Mouse (Mus musculus) retina, embryonic 14.5 days (tissue): ENCODE measurements around the gene Cyp39a1.

Experiments
- DNase-seq: peaks from one replicate; pipeline ENCODE4 v3.0.0-alpha.2; 2015; ENCODE audit warnings: low spot score

Cyp39a1 gene

DNA sequence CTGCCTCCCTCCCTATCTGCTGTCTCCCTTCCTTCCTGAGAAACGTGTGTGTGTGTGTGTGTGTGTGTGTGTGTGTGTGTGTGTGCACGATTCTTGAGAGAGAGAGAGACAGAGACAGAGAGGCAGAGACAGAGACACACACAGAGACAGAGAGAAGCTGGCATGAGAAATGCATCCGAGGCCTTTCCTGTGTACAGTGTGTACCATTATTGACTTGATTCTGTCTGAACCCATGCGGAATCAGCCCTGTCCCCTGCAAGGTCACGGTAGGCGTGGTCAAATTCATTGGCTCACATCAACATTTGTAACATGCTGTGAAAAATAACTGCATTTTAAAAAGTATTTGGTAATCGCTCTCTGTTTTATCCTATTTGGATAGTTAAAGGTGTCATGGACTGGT, 16.9 kb downstream of the Cyp39a1 start:
- no peak for DNase-seq

DNA sequence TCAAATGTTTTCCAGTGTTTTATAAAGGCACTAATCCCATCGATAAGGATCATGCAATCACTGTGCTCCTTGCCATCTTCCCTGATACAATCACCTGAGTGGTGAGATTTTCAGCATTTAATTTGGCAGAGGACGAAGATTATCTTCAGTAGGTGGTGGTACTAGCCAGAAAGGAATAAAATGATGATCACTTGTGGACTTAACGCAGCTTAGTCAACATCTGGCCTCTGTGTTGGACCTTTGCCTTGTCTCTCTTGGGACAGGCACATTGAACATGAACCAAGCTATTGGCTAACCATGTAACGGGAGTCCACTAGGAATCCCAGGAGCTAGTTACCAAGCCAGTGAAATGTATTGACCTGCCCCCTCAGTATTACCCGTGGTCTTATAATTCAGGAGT, 17.4 kb downstream of the Cyp39a1 start:
- DNase-seq = no peak

DNA sequence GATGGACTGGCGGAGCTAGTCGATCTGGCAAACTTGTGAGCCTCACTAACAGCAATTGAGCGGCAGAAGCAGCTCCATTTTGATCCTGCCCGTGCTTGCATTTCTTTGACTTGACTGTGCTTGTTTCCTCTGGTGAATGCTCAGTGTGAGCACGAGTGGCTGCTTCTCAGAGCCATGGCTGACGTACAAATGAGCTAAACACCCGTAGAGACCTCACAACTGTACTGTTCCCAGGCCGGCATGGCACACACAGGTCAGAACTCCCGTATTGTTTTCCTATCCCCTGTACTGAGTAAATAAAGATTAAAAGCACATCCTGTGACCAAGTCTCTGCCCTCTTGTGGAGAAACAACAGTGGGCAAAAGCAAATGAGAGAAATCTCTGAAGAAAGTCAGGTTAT, 22.4 kb downstream of the Cyp39a1 start:
- DNase-seq = no peak

DNA sequence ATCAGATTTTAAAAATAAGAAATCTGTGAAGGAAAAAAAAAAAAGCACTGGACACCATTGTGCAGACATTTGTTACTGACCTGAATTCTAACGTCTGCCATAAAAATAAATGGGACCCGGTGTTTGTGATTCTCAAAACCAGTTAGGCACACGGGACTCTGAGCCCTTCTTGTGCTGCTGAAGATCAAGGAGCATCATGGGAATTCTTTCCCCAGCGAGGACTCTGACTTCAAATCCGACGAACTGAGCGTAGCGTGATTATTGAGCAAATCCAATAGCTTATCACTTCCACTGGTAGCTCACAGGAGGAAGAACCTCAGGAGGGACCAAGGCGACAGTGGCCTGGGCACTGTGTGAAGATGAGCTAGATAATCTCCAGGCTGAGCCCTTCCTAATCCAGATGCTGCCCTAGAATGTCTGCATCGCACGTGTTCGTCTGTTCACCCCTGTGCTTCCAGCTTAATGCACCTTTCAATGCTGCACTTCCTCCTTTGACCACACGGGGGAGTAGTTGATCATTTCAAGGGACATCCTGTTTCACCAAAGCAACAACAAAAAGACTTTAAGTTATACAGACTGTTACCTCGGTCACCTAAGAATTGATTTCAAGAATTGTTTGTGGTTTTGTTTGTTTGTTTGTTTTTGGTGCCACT, 31.9 kb downstream of the Cyp39a1 start:
- DNase-seq = peak; percentile 88

DNA sequence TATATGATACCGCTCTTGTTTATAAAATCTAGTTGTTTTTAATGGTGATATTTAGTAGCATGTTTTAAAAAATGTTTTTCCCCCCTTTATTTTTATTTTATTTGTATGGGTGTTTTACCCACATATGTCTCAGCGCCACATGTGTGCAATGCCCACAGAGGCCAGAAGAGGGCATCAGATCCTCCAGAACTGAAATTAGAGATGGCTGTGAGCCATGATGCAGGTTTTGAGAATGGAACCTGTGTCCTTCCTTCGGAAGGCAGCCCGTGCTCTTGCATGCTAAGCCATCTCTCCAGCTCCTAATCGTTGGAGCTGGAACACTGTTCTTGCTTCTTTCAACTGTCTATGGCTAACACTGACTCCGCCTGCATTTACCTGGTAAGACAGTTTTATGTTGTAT, 33.8 kb downstream of the Cyp39a1 start:
- peak; percentile 71 for DNase-seq

DNA sequence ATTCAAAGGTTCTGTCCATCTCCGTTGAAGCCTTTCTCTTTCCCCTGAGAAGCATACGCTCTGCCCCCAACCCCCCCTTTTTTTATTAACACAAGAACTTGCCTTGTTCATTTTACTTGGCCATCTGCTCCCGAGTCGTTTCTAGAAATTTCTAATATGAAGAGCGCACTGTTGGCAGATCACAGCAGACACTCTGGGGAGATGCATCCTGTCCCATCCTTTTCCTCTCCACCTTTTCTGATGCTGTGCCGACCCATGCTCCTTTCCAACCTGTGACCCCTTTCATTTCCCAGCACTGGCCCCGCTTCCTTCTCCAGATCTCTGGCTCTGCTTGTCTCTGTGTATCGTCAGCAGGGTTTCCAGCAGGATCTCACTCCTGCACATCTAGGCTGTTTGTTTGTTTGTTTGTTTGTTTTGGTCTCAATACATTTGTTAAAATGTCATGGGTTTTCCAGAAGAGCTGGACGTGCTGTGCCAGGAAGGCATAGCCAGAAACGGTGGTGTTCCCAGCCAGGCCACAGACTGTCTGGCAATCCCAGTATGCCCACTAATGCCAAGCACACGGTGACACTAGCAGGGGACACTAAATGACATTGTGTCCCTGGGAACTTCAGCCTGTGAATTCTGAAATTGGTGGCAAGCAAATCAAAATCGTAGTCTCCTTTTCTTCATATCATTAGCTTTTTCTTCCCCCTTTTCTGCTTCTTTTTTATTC, 37.1 kb downstream of the Cyp39a1 start:
- no peak for DNase-seq

DNA sequence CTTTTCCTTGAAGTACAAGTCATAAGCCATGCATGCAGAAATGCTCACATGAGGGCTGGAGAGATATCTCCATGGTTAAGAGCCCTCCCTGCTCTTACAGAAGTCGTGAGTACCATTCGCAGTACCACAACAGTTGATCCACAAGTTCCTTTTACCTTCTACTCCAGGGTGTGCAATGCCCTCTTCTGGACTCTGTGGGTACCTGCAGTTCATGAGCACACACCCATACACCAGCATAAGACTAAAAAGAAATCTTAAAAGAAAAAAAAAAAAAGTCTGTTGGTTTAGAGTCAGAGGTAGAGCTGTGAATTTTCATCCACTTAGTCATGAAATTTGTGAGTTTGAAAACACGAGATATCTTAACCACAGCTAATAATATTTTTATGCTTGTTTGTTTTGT, 39.5 kb downstream of the Cyp39a1 start:
- DNase-seq = no peak

DNA sequence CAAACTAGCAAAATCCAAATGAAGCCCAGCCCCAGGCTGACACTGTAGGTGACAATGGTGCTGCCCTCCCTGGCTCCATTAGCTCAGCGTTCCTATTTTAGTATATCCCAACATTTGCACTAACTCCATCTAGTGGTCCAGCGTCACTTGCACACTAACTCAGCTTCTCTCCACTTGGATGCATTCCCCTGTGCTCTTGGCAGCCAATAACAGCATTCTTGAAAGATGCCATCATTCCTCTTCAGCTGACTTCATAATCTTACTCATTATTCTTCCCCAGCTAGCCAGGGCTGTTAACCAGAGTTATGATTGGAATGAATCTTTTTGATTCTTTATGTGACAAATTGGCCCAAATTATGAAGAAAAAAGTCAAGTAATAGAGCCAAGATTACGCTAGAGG, 40.0 kb downstream of the Cyp39a1 start:
- DNase-seq = no peak

DNA sequence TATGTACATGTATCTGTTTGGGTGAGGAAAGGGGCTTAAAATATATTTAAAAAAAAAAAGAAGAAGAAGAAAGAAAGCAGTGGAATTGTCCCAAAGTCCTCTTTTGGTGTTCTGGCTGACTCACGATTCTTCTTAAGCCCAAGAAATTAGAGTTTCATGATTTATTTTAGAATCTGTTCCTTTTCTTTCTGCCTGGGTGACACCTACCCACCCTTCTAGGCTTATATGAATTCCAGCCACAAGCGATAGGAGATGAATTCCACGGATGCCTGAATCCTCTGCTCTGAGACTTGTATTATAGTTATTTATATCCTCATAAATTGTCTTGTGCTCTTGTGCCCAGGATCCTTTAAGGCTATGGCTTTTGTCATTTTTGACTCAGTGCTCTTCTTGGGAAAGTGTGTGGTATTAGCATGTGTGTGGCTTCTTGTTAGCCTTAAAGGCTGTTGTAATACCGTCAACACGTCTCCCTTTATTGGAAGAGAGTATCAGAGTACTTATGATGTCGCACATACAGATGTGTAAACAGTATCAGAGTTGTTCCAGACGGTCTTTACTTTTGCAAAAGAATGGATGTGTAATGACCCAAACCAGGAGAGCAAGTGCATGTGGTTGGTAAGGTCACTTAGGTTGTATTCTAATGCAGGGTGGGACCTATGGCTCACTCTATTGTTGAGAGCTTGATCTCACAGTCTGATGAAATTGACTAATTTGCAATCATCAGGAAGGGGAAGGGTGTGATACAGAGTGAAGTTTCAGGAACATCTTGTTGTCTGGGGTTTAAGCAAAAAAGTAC, 44.5 kb downstream of the Cyp39a1 start:
- no peak for DNase-seq

DNA sequence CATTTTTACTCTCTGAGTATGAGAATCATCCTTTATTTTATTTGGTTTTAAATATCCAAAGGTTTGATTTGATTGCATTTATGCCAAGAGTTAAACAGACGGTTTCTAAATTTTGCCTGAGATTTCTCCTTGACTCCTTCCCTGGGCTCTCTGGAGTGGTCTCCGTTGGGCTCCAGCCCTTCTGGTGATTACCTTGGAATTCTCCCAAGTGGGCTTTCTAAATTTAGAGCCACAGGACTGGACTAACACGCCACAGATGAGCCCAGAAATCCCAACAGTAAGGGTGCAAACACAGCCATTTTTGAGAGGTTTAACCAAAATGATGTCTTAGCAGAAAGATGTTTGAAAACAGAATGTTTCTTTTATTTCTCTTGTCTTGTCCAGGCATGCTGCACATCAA, 47.0 kb downstream of the Cyp39a1 start:
- no peak for DNase-seq

DNA sequence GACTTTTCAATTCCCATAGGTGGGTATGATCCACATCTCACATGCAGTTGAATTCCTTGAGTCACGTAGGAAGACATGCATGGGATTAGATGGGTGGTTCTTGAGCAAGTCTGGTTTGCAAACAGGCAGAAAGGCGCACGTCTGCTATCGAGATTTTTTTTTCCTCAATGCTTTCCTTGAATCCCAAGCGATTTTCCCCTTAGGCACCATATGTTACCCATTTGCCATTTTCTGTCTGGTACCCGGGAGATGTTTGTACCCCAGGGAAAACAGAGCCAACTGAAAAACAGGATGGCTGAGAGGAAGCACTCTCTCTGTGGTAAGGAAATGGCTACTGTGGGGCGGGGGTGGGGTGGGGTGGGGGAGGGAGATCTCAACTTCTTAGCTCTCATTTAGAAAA, 49.4 kb downstream of the Cyp39a1 start:
- DNase-seq = no peak

DNA sequence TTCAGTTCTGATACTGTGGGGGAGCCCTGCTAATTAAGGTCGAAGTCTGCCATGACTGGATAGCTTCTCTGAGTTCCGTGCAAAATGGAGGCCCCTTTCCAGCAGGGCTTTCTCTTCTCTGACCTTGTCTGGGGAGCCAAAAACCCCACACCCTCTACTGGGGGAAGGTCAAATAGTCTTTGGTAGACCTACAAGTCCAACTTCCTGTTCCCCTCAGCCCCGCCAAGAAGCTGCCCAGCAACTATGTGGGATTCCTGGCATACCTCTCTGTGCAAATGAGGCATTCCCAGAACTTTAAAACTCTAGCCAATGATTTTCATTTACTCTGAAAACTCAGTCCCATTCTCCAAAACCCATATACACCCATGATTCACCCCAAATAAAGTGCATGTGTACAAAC, 52.2 kb downstream of the Cyp39a1 start:
- DNase-seq = no peak

DNA sequence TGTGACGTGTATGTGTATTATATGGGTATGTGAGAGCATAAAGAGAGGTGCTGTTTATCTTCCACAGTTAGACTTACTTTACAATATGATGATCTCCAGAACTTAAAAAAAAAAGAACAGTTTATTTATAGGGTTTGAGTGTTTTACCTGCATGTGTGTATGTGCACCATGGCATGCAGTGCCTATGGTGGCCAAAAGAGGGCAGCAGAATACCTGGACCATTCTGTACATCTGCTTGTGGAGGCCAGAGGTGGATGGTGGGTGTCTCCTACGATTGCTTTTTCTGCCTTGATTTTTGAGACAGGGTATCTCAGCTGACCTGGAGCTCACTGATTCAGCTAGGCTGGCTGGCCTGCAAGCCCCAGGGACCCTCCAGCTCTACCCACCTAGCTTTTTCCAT, 57.3 kb downstream of the Cyp39a1 start:
- no peak for DNase-seq

DNA sequence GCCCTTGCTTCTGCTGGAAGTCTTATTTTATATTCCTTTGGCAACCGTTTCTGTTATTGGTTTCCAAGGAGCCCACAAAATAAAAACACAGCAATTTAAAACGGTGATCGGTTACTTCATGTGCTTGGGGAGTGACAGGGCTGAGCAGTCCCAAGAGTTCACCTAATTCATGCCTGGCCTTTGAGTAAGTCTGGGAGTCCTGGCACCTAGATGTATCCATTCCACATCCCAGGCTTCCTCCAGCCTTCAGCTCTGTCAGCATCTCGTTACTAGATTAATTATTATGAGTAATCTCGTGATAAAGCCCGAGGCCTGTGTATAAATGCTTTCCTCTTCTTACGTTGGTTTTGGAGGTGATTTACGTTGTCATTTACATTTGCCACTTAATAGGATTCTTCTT, 64.1 kb downstream of the Cyp39a1 start:
- no peak for DNase-seq

DNA sequence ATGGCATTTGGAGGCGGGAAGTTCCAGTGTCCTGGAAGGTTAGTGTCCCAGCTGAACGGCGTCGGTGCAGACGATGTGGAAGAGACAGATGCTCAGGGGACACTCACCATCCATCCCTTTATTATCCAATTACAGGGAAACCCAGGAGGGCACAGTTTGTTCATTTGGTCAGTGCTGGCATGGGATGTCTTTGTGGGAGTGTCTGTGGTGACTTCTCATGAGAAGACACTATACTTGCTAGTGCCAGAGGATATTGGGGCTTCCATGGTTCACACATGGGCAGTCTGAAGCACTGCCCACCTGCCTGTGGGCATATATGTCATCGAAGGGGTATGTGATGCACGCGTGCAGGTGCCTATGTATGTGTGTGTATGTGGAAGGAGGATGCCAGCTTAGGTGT, 64.8 kb downstream of the Cyp39a1 start:
- no peak for DNase-seq

DNA sequence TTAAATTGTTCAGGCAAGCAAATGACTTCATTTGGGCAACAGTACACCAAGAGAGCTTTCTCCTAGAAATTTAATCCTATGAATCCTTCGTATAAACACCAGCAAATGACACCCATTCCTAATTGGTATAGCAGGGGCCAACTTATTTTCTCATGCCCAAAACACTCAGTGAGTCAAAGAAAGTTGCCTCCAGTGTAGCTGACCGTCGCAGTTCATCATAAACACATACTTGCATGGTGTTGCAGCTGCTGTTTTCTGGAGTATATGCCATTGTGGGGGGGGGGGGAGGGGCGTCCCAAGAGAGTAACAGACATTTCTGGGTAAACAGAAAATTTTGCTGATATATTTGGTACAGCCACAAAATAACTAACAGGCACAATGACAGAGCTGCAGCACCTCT, 67.0 kb downstream of the Cyp39a1 start:
- no peak for DNase-seq

DNA sequence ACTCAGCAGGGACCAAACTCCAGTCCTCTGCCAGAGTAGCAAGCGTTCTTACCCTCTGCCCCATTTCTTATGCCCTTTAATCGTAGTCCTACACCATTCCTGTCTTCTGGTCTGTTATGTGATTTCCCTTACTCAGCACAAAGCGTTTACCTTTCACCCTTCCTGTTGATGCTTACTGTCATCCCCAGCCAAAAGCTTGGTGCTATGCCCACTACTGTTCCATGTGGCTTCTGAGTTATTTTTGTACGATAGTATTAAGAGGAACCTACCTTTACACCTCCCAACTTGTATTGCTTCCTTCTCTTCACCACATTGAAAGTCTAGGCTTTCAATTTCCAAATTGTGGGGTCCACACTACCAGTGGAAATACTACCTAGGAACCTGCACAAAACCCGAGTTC, 76.7 kb downstream of the Cyp39a1 start:
- DNase-seq = no peak

DNA sequence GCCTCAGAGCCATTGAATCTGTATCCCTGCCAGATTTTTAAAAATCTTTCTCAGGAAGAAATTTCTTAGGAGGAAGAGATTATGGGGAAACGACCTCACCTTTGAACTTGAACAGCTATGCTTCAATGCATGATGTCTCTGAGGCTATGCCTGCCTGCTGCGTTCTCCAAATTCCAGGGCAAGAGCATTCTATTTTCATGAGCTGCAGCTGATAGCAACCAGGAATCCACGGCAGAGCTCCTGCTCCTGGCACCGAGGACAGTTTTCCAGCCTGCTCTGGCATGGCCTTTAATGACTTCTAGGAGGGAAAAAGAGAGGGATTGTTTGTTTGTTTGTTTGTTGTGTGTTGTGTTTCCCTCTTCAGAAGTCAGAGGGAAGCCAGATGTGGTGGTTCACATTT, 77.2 kb downstream of the Cyp39a1 start:
- DNase-seq = no peak

DNA sequence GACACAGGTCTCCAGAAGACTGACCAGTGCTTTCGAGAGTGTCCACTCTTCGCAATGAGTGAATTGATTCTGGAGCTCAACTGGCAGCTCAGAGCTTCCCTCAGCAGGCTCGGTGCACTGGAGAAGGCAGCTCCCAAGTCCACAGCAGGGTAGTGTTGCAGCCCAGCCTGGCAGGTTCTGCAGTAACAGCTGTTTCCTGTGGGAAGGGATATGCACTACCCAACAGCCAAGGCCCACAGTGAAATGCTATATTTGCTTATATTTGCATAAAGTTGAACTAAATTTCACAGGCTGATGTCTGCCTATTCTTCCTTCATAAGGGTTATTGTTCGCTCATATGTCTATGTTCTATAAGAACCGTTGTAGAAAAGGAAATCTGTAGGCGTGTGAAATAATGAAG, 83.9 kb downstream of the Cyp39a1 start:
- DNase-seq = no peak

DNA sequence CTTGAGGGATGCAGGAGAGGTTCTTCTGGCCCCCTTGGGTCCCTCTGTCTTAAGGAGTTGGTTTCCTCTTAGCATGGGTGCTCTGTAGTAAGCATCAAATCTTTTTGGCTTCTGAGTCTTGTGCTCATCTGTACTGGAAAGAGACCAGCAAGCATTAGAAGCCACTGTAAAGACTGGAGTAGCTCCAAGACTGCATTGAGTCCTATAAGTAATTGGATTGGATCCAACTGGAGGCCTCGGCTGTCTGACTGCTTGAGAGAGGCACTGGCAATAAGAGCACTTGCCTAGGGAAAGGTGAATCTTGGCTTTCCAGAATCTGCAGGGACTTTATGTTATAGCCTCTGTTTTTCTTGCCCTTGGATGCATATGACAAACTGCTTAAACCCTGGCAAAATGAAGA, 85.6 kb downstream of the Cyp39a1 start:
- no peak for DNase-seq

DNA sequence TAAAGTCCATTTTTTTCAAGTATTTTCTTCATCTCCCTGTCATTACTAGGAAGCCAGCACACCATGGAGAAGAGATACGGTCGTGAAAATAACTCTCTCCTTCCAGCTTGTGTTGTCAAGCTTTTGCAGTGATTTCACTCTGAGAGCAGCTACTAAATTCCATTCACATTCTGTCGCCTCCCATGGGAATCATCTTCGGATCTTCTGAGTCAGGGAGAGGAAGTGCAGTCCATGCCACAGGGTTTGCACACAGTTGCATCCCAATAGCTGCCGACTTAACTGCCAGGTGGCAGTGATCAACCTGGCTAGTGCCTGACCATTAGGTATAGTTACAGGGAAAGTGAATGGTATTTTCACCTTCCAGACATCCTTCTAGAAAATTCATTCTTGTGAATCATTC, 87.5 kb downstream of the Cyp39a1 start:
- no peak for DNase-seq

DNA sequence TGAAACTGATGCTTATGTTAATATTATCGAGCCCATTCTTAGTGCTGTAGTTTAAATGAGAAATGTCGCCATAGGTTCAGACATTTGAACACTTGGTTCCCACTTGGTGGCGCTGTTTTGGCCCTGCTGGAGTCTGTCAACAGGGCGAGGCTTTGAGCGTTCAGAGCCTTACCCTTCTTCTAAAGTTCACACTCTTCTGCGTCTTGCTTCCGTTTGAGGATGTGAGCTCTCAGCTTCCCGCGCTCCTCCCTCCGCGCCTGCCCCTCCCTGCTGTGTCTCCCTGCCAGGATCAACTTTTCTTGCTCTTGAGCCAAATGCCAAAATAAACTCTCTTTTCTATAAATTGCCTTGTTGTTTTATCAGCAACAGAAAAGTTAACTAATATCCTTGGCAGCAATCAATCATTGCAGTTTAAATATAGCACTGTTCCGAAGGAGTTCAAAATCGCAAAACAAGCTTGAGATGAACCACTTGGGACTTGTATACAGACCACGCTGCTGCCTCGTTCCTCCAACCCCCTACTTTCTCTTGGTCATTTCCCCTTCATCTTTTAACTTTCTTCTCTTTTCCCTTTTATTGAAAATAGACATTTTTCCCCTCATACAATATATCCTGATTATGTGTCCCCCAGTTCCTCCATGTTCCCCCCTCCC, 91.5 kb downstream of the Cyp39a1 start:
- no peak for DNase-seq

DNA sequence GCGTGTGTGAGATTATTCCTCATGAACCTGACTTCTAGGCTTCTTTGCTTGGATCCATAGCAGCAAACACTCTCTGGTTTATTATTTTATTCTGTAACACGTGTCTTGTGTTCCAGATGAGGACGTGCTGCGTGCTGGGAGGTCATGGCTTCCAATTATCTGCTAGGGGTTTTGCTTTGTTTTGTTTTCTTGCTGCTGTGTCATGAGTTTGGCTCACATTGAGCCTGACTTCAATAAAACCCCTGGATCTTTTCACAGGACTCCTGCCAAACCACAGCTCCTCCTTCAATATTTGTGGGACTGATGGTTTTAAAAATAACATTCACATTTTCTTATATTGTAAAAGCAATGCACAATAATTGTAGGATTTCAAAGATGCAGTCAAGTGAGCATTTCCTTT, 117.3 kb downstream of the Cyp39a1 start:
- no peak for DNase-seq
